Mouse (Mus musculus): ENCODE data around the gene Eid3.
A peak's percentile ranks its signal among the peaks of the same experiment; 100 is the strongest.

The Eid3 gene

DNA sequence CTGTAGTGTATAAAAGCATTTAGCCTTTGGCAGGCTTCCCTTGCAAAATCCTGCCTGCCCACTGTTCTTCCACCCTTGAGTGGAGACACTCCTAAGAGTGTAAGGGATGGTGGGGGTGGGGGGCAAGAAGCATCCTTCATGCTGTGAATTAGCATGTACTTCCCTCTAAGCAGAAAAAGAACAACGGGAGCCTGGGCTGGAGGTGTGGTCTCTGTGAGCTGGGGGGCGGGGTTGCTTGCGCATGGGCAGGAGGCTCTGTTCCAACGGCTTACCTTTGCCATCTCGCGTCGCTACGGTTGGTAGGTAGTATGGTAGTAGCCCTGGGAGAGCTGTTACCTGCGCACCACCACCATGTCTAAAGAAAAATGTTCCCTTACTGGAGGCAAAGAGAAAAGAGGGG is at the start of gene Eid3:
Gene Eid3, plus strand, starts transcription at position 271 of the 400 bp plus-strand sequence.
- no peak for DNase-seq

DNA sequence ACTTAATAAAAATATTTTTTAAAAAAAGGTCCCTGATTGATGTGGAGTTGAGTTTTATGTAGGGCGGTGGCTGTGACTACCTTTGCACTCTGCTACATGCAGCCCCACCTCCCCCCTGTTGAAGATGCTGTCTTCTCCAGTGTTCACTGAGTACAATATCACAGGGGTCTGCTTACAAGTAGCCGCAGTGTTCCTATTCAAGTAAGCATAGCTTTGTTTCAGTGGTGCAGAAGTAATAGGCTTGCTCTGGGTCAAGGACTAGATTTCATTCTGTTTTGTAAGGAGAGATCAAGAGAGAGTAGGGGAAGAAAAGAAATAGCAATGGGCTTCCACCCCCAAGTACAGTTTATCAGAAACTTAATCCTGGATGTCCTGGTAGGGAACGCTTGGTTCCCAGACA is 48.9 kb upstream of the Eid3 start:
- DNase-seq: no peak

DNA sequence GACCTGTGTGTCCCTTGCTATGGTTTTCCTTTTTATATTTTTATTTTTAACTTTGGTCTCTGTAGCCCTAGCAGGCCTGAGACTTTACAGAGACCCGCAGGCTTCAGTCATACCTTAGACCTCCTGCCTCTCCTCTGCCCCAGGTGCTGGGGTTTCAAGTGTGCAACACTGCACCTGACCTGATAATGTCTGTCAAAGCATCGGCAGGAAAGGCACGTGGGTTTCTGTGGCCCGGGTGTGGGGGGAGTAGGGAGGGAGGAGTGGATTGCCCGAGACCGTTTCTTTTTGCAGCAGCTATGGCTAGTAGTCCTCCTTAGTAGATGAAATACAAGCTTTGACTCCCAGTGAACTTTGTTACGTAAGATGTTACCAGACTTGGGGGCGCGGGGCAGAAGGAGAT is 48.5 kb upstream of the Eid3 start:
- no peak for DNase-seq

DNA sequence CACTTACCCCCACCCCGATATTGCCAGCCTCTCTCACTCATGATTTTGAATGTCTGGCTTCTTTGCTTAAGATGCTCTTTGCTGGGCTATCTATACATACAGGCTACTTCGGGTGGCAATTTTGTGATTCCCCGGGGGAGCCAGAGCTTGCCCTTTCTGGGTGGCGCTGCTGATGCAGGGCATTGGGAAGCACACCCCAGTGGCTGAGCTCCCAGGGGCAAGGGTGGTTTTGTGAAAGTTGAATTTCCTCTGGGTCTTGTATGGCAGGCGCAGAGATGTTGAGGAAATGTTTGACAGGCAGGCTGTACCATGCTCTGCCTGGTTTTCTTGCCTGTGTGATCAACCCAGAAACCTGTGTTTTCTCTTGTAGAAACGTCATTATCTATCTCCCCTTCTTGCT is 47.8 kb upstream of the Eid3 start:
- no peak for DNase-seq

DNA sequence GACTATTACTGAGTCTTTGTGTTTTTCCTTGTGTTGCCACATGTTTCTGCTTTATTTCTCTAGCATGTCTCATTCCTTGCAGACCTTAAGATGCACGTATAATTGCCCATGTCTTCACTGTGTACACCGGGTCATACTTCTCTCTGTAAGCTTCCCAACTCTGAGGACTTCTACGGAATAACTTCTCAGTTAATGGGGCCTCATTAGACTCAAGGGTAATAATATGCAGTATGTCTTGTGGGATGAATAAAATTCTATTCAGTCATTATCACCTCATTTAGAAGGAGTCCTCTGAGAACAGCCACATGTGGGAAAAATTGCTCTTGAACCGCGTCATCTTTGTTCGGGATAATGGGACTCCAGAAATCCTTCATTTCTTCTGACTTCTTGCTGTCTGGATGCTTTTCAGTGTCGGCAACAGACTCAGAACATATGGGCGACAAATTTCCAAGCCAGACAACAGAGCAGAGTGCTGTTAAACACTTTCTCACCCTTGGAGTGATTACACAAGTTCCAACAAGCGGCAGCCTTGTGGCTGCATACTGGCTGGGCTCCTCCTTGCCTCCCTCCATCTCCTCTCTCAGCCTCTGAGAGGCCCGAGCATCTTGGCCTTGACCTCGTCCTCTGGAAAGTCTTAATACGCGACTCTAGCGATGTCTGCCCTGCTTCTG is 43.2 kb upstream of the Eid3 start:
- no peak for DNase-seq

DNA sequence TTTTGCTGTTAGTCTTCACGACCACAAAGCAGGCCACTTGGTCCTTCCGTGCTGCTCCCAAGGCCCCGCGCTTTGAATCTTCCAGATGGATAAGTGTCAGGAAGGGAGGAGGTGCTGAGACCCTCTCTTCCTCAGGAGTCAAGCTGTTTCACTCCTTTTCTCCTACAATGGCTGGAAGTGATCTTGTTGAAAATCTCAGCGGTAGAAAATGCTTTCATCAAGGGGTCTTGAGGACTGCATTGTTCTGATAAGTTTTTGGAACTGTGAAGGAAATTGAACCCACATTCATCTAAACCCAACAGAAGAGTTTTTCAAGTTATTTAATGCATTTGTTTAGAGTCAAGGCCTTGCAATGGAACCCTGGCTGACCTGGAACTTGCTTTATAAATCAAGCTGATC is 42.6 kb upstream of the Eid3 start:
- no peak for DNase-seq

DNA sequence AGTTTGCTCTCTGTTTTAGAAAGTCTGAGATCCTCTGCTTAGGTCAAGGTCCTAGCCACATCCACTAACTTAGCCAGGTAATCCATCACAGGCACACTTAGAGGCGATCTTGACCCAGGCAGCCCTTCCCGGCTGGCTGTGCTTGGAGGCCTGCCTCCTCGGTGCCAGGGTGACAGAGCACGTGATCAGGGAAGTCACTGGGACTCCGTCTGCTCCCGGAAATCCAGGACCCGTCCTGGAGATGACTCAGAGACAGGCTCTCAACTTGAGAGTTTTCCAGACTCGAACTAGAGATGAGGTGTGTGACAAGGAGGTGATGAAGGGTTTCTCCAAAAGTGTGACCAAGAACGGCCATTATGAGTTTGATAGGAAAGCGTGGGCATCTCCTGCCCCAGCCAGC is 41.9 kb upstream of the Eid3 start:
- DNase-seq: no peak

DNA sequence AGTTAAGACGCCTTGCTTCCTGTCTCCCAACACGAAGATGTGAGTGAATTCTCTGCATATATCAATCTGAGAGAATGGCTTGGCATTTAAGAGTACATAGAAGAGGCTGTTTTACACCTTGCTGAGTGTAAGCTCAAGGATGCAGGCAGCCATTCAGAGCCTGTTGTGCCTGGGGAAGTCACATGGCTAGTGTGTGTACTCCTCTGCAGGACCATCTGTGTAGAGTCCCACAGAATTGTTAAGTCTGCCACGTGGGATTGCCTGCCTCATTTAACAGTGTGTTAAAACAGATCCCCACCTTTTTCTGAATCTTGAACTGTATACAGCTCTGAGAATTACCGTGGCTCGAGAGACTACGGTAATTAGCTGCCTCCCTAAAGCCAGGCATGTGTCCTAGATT is 39.9 kb upstream of the Eid3 start:
- DNase-seq: no peak

DNA sequence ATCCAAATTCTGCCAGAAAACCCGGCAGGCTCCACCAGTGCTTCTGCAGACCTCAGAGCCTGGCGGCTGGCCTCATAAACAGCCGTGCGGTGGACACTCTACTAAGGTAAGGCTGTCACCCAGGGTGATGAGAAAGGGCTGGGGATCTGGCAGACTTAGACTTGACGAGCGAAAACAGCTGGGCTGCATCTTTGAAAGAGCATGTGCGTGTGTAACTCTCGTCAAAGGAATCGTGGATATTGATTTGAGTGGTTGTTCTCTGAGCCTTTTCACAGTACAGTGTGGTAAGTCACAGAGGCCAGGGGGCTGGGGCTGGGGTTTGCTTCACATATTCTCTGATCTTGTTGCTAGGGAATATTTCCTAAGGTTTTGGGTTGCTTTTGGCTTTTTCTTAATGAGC is 32.5 kb upstream of the Eid3 start, which contains the start of gene Txnrd1:
Gene Txnrd1, plus strand, starts transcription at position 26 of the 400 bp plus-strand sequence.
- DNase-seq: peak in 1 of 2 experiments; percentile 10

DNA sequence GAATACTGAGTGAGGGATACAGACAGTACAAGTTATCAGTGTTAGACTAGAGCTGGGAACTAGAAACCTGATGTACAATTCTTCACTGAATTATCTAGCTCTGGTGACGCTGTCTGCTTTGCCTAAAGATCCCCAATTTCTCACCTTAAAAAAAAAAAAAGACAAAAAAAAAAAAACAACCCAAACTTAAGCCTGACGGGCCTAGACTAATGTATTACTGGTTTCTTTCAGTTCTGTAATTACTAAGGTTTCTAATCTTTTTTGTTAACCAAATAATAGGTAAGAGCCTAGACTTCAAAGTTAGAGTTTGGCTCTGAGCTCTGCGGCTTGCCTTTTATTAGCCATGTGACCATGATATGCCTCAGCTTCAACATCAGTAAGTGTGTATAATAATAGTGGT is 30.5 kb upstream of the Eid3 start:
- DNase-seq: no peak

DNA sequence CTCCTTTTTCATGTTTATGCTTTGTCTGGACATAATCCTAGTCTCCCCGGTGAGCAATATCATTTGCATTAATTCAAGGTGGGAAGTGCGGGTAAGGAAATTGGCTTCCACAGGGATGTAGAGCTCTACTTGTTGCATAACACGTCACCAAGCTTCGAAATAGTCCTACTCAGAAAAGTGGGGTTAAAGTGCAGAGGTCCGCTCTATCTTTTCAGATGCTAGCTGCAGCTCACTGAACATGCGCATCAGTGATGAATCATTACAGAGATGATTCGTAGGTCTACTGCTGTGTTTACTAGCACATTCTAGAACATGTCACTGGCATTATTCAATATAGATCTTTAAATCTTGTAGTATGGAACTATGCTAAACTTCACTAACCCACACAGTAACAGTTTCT is 28.0 kb upstream of the Eid3 start:
- DNase-seq: no peak

DNA sequence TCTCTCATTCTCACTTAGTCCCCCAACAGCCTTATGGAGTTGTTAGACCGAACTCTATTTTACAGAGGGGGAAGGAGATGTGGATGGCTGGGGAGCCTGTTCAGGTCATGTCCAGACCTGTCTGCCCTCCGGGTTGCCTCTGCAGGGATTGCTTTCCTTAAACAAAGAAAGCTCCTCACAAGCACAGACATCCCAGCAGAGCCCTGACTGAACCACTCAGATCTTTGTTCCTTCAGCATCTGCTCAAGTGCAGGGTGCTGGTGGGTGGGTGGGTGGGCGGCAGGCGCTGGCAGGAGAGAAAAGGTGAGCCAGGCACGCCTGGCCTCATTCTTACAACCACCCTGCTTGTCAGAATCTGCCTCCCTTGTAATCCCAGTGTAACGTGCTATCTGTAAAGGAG is 22.3 kb upstream of the Eid3 start:
- no peak for DNase-seq

DNA sequence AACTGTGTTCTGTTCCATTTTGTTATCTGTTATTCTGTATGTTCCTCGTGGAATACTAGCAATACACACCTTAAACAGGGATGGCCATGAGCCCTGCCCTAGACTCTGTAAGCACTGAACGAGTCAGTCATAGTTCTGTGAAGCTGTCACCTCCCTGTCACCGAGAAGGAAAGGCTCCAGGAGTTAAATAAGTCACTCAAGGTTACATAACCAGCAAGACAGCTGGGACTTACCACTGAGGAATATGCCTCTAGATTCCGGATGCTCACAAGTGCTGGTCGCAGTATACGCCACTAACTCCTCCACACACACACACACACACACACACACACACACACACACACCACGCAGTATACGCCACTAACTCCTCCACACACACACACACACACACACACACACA is 21.7 kb upstream of the Eid3 start:
- no peak for DNase-seq

DNA sequence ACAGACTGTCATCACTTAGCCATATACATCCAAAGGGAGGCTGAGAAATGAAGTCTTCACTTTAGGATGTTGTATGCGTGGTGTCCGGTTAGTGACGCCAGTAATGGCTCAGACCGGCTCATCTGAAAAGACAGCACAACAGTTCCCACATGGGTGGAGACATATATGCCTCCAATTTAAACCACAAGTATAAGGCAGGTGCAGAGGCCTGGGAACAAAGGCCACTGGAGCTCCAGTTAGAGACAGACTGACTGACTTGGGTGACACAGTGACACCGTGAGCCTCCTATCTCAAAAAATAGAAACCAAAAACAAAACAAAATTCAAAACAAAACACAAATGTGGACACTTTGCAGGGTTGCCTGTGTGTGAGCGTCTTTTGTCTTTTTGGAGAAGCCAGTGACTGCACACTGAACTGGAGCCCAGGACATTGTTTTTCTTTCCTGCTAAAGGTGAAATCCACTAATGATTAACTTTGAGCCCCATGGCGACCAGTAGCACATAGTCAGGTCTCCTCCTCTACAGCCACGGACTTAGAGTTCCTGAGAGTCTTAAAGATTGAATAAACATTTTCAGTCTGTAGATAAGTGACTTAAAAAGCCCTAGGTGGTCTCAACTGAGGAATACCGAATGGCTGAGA is 18.5 kb upstream of the Eid3 start:
- no peak for DNase-seq

DNA sequence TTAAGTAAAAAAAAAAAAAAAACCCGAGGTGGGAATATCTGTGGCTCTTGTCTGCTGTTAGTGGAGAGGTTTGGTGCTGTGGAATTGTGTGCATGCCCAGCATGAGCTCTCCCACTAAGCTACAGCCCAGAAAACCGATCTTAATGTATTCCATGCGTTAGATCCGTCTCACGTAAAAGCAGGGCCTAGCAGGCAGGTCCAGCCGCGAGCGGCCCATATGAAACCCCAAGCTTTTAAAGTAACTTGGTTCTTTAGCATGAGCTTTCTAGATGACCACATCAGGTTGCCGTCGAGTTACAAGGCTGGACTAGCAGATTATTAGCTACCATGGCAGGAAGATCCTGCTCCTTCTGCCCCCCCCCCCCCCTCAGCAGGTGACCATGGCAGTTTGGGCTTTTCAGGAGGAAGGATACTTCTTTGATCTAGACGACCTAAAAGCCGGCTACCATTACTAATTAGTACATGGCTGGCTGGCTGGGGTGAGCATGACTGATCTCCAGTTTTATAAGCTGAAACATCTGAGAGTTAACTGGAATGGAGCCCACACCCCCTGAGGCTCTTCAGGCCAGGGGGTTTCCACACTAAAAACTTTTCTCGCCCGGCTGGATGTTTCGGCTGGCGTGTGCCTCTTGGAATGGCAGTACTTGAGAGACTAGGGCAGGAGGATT is 16.6 kb upstream of the Eid3 start:
- DNase-seq: no peak

DNA sequence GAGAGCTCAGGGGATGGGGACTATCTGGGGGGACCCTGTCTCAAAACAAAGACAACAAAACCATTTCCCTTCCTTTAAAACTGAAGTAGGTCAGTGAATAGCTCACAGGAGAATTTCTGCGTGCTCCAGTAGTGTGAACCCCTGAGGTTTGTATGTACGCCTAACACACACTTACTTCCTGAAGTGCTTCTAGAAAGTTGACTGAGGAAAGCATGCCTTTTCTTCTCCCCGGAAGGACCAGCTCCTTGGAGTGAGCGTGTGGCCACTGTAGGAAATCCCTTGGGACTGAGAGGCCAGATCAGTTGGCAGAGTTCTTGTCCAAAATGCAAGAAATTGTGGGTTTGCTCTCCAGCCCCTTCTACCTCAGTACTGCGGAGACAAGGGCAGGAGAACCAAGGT is 16.1 kb upstream of the Eid3 start:
- no peak for DNase-seq

DNA sequence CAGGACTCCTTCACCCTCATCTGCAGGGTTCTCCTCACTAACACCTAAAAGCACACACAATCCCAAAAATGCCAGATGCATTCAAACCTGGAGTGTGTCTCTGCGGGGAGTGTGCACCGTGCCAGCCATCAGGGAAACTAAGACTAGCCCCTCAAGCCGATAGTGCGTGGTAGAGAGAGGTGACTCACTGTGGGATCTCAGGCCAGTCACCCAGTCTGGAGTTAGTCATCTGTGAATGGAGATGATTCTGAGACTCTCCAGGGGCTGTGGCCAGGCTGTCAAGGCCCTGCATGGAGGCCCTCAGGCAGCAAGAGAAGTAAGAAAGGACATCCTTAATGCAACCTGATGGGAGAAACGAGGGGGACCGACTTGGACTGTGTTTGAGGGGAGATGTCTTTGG is 14.7 kb upstream of the Eid3 start:
- no peak for DNase-seq

DNA sequence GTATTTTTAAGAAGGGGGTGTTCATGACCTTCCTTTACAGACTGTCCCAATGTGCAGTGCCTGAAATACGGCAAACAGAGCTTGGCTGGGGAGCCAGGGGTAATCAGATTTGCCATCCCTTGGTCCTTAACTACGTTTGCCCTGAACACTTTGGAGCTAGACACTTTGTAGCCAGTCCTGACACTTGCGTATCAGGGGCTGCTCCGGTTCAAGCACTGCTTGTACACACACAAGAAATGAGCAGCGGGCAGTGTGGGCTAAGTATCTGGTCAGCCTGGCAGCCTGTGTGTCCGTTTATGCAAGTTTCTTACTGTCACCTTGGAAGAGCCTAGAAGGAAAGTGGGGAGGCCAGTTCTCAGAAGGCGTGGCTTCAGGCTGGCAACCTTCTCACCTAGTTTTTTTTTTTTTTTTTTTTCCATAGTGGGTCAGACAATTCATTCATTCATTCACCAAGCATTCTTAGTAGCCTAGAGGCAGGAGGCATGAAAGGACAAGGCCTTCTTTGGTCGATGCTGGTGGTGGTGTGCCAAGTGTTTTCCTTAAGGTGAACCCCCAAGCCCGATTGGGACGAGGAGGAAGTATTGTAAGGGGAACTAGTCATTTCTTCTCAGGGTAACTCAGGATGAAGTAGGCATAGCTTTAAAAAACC is 8.3 kb upstream of the Eid3 start:
- peak; percentile 20 to 37 for DNase-seq

DNA sequence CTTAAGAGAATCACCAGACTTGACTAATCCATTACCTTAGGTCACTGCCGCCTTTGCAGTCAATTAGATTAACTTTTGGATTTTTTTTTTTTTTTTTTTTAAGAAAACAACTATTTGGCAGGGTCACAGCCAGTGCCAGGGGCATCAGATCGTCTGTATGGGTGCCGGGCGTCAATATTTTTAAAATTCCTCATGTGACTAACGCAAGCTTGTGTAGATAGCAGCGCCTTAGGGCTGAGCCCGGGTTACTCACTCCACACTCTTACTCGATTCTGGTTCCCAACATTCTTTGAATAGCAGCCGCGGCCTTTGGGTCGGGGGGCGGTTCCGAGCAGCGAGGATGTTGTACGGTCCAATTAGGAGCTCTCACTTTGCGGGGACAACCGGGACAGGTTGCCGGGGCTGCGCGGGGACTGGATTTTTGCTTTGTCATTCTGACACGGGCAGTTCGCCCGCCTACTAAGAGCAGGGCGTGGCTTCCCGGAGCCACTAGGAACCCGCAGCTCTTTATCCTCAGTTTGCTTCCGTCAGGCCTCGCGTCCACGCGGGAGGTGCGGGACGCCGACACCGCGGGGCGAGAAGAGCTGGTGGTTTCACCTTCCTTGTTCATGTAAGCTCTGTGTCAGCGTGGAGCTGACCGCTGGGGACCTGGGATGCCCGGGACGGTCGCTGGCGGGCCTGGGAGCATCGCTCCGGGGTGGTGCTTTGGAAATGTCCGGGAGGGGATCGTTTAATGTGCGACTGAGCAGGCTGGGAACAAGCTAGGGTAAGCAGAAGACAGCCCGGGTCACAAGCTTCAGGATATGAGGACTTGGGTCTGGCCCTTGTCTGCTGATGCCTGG is 7.5 kb upstream of the Eid3 start:
- peak; percentile 95 to 97 for DNase-seq

DNA sequence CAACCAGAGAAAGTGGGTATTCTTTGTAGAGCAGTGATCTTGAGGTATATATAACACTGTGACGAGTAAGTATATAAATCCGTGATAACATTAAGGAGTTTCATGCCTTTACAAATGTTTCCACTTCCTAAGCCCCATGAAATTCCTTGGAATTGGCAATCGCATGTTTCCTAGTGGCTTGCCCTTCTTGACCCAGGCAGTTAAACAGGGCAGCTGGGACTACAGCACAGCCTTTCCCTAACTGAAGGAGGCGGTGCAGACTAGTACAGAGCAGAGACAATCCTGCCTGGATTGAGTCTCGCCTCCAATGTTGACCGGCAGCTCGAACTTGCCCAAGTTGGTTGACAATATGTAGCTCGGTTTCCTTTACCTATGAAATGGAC is 6.9 kb upstream of the Eid3 start:
- DNase-seq: peak; percentile 38 to 60

DNA sequence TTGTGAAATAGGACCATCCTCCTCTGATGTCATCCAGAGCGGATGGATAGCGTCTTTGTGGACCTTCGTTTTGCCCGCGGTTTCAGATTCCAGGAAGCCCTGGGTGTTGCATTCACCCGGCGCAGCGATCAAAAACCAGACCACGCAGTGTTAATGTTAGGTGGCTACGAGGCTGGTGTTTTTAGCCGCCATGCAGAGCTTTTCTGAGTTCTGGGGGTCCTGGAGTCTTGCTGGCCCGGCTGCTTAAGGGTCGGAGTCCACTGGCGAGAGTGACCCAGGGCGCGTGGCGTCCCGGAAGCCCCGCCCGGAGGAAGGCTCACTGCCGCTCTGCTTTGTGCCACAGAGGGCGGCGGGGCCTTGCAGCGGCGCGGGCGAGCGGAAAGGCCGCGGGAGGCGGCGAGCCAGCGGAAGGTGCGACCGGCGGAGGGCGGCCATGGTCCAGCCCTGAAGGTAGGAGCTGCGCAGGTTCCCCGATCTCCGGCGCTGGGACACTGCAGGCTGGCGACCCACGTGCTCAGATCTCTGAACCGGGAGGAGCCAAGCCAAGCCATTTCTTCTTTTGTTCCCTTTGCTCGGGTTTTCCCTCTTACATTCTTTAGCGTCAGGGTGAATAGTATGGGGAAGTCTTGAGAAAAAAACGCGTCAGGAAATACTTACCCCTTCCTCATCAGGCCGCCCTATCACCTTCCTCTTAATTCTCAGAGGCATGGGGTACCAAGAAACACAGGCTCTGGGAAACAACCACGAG is 6.1 kb upstream of the Eid3 start:
- DNase-seq: peak; percentile 76 to 78

DNA sequence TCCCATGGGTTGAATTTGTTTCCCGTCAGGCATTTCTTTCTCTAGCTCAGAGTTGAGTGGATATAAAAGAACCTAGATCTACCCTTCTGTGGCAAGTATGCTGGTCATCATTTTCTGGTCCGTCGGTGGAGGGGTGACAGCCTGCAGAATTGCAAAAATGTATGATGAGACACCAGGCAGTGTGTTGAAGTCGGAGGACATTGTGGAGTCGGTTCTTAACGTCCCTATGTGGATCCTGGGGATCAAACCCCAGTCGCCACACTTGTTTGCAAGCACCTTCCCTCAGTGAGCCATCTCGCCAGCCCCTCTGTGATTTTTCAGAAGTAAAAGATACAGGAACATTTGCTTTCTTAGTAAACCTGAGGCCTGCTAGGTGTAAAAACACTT is 5.5 kb upstream of the Eid3 start:
- no peak for DNase-seq

All from lung, adult 18-20 months (tissue).